Mouse (Mus musculus) lung, embryonic 14.5 days (tissue): ENCODE results near the gene Mllt1. TPM values are rescaled to one million over a fixed set of nuclear protein-coding genes. Genes with fewer than 3 reads are reported as not detected.

Experiments
- ATAC-seq: fragments of 200-750 bp; cut with Nextera tagmentation; 2 replicates; pipeline ENCODE4 v1.8.0; 2017; ENCODE audit warnings: mild to moderate bottlenecking, moderate TSS enrichment, moderate library complexity; ENCODE audit not compliant: insufficient read depth
- DNase-seq: peaks from one replicate; pipeline ENCODE4 v3.0.0-alpha.2; 2015
- H3K27ac ChIP-seq: fragments of 300-500 bp; sonication (generic); 2 replicates; pipeline ENCODE4 v1.5.1; 2014; ENCODE audit warnings: low read depth, mild to moderate bottlenecking, moderate library complexity
- H3K27me3 ChIP-seq: fragments of 300-500 bp; sonication (generic); 2 replicates; pipeline ENCODE4 v1.6.1; 2014; ENCODE audit warnings: low read length, control low read depth; ENCODE audit not compliant: insufficient read depth
- H3K36me3 ChIP-seq: fragments of 300-500 bp; sonication (generic); 2 replicates; pipeline ENCODE4 v1.6.1; 2014; ENCODE audit warnings: control low read depth; ENCODE audit not compliant: insufficient read depth
- H3K4me1 ChIP-seq: fragments of 300-500 bp; sonication (generic); 2 replicates; pipeline ENCODE4 v1.6.1; 2014; ENCODE audit warnings: antibody characterized with exemption, control low read depth; ENCODE audit not compliant: insufficient read depth
- H3K4me2 ChIP-seq: fragments of 300-500 bp; sonication (generic); 2 replicates; pipeline ENCODE4 v1.6.1; 2014; ENCODE audit warnings: mild to moderate bottlenecking
- H3K4me3 ChIP-seq: fragments of 300-500 bp; sonication (generic); 2 replicates; pipeline ENCODE4 v1.5.1; 2014; ENCODE audit warnings: low read depth, low read length
- H3K9ac ChIP-seq: fragments of 300-500 bp; sonication (generic); 2 replicates; pipeline ENCODE4 v1.6.1; 2014
- H3K9me3 ChIP-seq: fragments of 300-500 bp; sonication (generic); 2 replicates; pipeline ENCODE4 v1.6.1; 2016; ENCODE audit warnings: low read depth, low read length, control low read depth
- CTCF ChIP-seq: IDR thresholded peaks from 2 replicates; pipeline ENCODE4 v1.5.1; 2016; ENCODE audit warnings: antibody characterized with exemption, low read depth
- WGBS: fragments of 180-500 bp; shearing (Covaris S2); extraction: QIAGEN DNeasy Blood & Tissue Kit; methylation state at CpG from one replicate; pipeline ENCODE4 v1.1.7; 2014; 5-methylcytosine and 5-hydroxymethylcytosine counted together
- polyA plus RNA-seq: library from polyadenylated mRNA; unstranded; fragments of >200 nt; fragmentation: Nextera tagmentation; extraction: Ambion mirVana; gene quantifications from 2 replicates; pipeline ENCODE4 v1.2.1, GENCODE M21; 2014

Mllt1 gene
- polyA plus RNA-seq, result 31.4 and 39.3 TPM in 2 replicates

GRCm38 (mm10) chr17:56935363-56936131 is at the start of gene Mllt1:
Gene Mllt1, minus strand, starts transcription at chr17:56935415.
- no peaks in the 10 kb centered on the region for H3K9me3 ChIP-seq
- H3K27ac ChIP-seq, result peak within 1 kb of the TSS; percentile 58
- DNase-seq (peak; percentile 99), ATAC-seq (peak; percentile 97)
- peak within 1 kb of the TSS; percentile 92 for H3K4me3 ChIP-seq
- TF ChIP-seq CTCF, result peak; percentile 67
- peak within 1 kb of the TSS; percentile 71 for H3K4me2 ChIP-seq
- H3K36me3 ChIP-seq, result no peaks in the 10 kb centered on the region
- peaks cover 5% of the 10 kb centered on the region; the same call in 1 of the 2 replicates for H3K4me1 ChIP-seq
- H3K27me3 ChIP-seq, result no peaks in the 10 kb centered on the region
- H3K9ac ChIP-seq, result peak within 1 kb of the TSS; percentile 93
- 2% methylated on average over 76 of the region's 76 CpGs for WGBS

- Histone ChIP-seq H3K9ac (no peak overlapping the region), H3K4me1 (no peaks in the 10 kb centered on the region), H3K27ac (no peak overlapping the region), H3K27me3 (no peaks in the 10 kb centered on the region), H3K4me2 (no peak overlapping the region), H3K9me3 (no peaks in the 10 kb centered on the region), H3K36me3 (no peaks in the 10 kb centered on the region), H3K4me3 (no peak overlapping the region)
- ATAC-seq (no peak), DNase-seq (no peak)
- TF ChIP-seq CTCF, result no peak
- WGBS, result 70% methylated on average over 9 of the region's 9 CpGs
These were observed 49.7 kb upstream of the Mllt1 start for GRCm38 (mm10) chr17:56984886-56985285.

GRCm38 (mm10) chr17:56982013-56982412 is 46.8 kb upstream of the Mllt1 start, which contains the start of gene Acer1:
Gene Acer1, minus strand, starts transcription at chr17:56982126.
- no peak for DNase-seq
- H3K4me2 ChIP-seq, result no peak within 1 kb of the TSS
- TF ChIP-seq CTCF, result no peak
- no peaks in the 10 kb centered on the region for H3K36me3 ChIP-seq
- H3K9me3 ChIP-seq, result no peaks in the 10 kb centered on the region
- H3K4me3 ChIP-seq, result no peak within 1 kb of the TSS
- H3K27me3 ChIP-seq, result no peaks in the 10 kb centered on the region
- no peak within 1 kb of the TSS for H3K27ac ChIP-seq
- 66% methylated on average over 5 of the region's 5 CpGs for WGBS
- H3K9ac ChIP-seq, result no peak within 1 kb of the TSS
- no peaks in the 10 kb centered on the region for H3K4me1 ChIP-seq
- ATAC-seq, result no peak

- Histone ChIP-seq H3K4me3 (no peak overlapping the region), H3K27ac (no peak overlapping the region), H3K9ac (no peak overlapping the region), H3K36me3 (no peaks in the 10 kb centered on the region), H3K4me1 (no peaks in the 10 kb centered on the region), H3K27me3 (no peaks in the 10 kb centered on the region), H3K4me2 (no peak overlapping the region), H3K9me3 (no peaks in the 10 kb centered on the region)
- no peak for TF ChIP-seq CTCF
- ATAC-seq (no peak), DNase-seq (no peak)
- WGBS, result 69% methylated on average over 7 of the region's 7 CpGs
These were observed 45.8 kb upstream of the Mllt1 start for GRCm38 (mm10) chr17:56981049-56981448.

GRCm38 (mm10) chr17:56979524-56979923 is 44.3 kb upstream of the Mllt1 start:
- no peak for TF ChIP-seq CTCF
- ATAC-seq (no peak), DNase-seq (no peak)
- Histone ChIP-seq H3K9me3 (no peaks in the 10 kb centered on the region), H3K27me3 (no peaks in the 10 kb centered on the region), H3K27ac (no peak overlapping the region), H3K36me3 (no peaks in the 10 kb centered on the region), H3K4me3 (no peak overlapping the region), H3K4me1 (no peaks in the 10 kb centered on the region), H3K9ac (no peak overlapping the region), H3K4me2 (no peak overlapping the region)
- WGBS, result 28% methylated on average over 7 of the region's 8 CpGs

GRCm38 (mm10) chr17:56976531-56977390 is 41.5 kb upstream of the Mllt1 start:
- Histone ChIP-seq H3K9ac (no peak overlapping the region), H3K4me1 (no peaks in the 10 kb centered on the region), H3K4me3 (no peak overlapping the region), H3K27ac (no peak overlapping the region), H3K4me2 (no peak overlapping the region), H3K9me3 (no peaks in the 10 kb centered on the region), H3K27me3 (no peaks in the 10 kb centered on the region), H3K36me3 (no peaks in the 10 kb centered on the region)
- no peak for DNase-seq
- WGBS, result 63% methylated on average over 8 of the region's 8 CpGs
- ATAC-seq, result no peak
- TF ChIP-seq CTCF, result no peak

GRCm38 (mm10) chr17:56975391-56975790 is 40.2 kb upstream of the Mllt1 start:
- TF ChIP-seq CTCF, result no peak
- 74% methylated on average over 3 of the region's 3 CpGs for whole genome bisulfite sequencing
- no peak for DNase-seq

More at GRCm38 (mm10) chr17:56975391-56975790, 40.2 kb upstream of the Mllt1 start:
- Histone ChIP-seq H3K4me1 (no peaks in the 10 kb centered on the region), H3K27me3 (no peaks in the 10 kb centered on the region), H3K36me3 (no peaks in the 10 kb centered on the region), H3K4me3 (no peak overlapping the region), H3K4me2 (no peak overlapping the region), H3K9me3 (no peaks in the 10 kb centered on the region), H3K27ac (no peak overlapping the region), H3K9ac (no peak overlapping the region)
- ATAC-seq, result no peak
